Mouse (Mus musculus): ENCODE data around the gene Phlpp2.
A peak's percentile ranks its signal among the peaks of the same experiment; 100 is the strongest.
"Not testable (repeated sequence)": the region's sequence is repeated elsewhere in the genome, so short reads cannot be mapped to it uniquely, and the experiment has no call there.

The Phlpp2 gene

GRCm38 (mm10) chr8:109868003-109868679 lies at the start of gene Phlpp2:
TSS of gene Phlpp2 (plus strand) at chr8:109868542.
- peak; percentile 90 to 95 for DNase-seq

- DNase-seq = no peak
Observed at GRCm38 (mm10) chr8:109823561-109823960, 44.8 kb upstream of the Phlpp2 start.

GRCm38 (mm10) chr8:109839822-109840221 lies 28.5 kb upstream of the Phlpp2 start:
- DNase-seq = no peak

- DNase-seq = no peak
Observed at GRCm38 (mm10) chr8:109842468-109842867, 25.9 kb upstream of the Phlpp2 start.

- no peak for DNase-seq
Observed at GRCm38 (mm10) chr8:109847866-109848265, 20.5 kb upstream of the Phlpp2 start.

- DNase-seq = no peak
Observed at GRCm38 (mm10) chr8:109848981-109849380, 19.4 kb upstream of the Phlpp2 start.

- DNase-seq = peak; percentile 58 to 72
Observed at GRCm38 (mm10) chr8:109853423-109853822, 14.9 kb upstream of the Phlpp2 start.

- DNase-seq = no peak
Observed at GRCm38 (mm10) chr8:109854522-109854921, 13.8 kb upstream of the Phlpp2 start.

GRCm38 (mm10) chr8:109855451-109855850 lies 12.9 kb upstream of the Phlpp2 start:
- DNase-seq = no peak

GRCm38 (mm10) chr8:109863398-109863797 lies 4.9 kb upstream of the Phlpp2 start:
- no peak for DNase-seq

GRCm38 (mm10) chr8:109864798-109865197 lies 3.5 kb upstream of the Phlpp2 start:
- no peak for DNase-seq

- DNase-seq = no peak
Observed at GRCm38 (mm10) chr8:109865536-109865935, 2.8 kb upstream of the Phlpp2 start.

GRCm38 (mm10) chr8:109866690-109867089 lies 1.7 kb upstream of the Phlpp2 start:
- DNase-seq = no peak

- peak; percentile 68 for DNase-seq
Observed at GRCm38 (mm10) chr8:109868680-109869361, 479 bp downstream of the Phlpp2 start.

GRCm38 (mm10) chr8:109871056-109871455 lies 2.7 kb downstream of the Phlpp2 start:
- DNase-seq = no peak

- DNase-seq = not testable (repeated sequence)
Observed at GRCm38 (mm10) chr8:109873800-109874199, 5.5 kb downstream of the Phlpp2 start.

GRCm38 (mm10) chr8:109880012-109880662 lies 11.8 kb downstream of the Phlpp2 start:
- DNase-seq = no peak

- no peak for DNase-seq
Observed at GRCm38 (mm10) chr8:109885294-109885693, 17.0 kb downstream of the Phlpp2 start.

- no peak for DNase-seq
Observed at GRCm38 (mm10) chr8:109889211-109889610, 20.9 kb downstream of the Phlpp2 start.

GRCm38 (mm10) chr8:109890794-109891585 lies 22.6 kb downstream of the Phlpp2 start:
- no peak for DNase-seq

- no peak for DNase-seq
Observed at GRCm38 (mm10) chr8:109894636-109895035, 26.3 kb downstream of the Phlpp2 start.

GRCm38 (mm10) chr8:109895355-109895754 lies 27.0 kb downstream of the Phlpp2 start:
- no peak for DNase-seq

- no peak for DNase-seq
Observed at GRCm38 (mm10) chr8:109902379-109902778, 34.0 kb downstream of the Phlpp2 start.
